Mouse (Mus musculus) adrenal gland, postnatal 4 days (tissue): ENCODE data around the gene Rabggta. TPM values are rescaled to one million over a fixed set of nuclear protein-coding genes. Genes with fewer than 3 reads are reported as not detected.

Source experiments
- DNase-seq, 2 experiments: peaks; one replicate each; pipeline ENCODE4 v3.0.0; 2021 to 2022; ENCODE audit warnings: low spot score in 2 of 2, mixed read lengths in 2 of 2
- total RNA-seq, 2 experiments: library from RNA; stranded (reverse); gene quantifications; 2 replicates each; pipeline ENCODE4 v1.2.3; 2021

The Rabggta gene
- total RNA-seq, 2 experiments from 2014 or later = 23.8 to 25.7 TPM

DNA sequence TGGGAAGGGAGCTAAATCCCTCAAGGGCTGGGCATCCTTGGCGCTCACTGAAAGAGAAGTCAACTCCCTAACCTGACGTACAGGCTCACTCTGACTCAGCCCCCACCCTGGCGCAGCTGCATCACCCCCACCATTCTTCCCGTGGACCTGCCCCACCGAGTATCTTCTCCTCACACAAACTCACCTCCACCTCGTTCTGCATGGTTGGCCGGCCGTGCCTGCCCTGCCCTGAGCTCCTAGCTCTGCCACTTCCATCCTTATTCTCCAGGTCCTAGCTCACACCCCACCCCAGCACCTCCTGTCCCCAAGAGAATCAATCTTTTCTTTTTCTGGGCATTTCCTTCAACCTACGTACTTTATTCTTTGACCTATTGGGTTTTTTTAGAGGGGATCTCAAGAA lies 20.9 kb downstream of the Rabggta start:
- DNase-seq = no peak

DNA sequence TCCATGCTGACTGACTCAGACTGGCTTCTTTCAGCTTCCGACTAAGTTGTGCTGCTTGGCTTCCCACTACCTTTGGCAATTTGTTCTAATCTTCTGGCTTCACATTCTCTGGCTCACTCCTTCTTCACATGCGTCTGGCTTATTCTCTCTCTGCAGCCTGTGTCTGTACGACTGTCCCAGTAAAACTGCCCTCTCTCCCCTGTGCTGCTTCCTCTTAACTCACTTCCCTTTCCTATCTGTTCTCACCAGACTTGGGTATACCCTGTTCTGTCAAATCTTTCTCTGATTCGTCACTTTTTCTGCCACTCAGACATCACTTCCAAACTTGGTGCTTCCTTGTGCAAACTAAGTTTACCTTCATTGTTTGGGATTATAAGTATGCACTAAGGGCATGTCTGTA lies 24.8 kb downstream of the Rabggta start:
- no peak for DNase-seq

DNA sequence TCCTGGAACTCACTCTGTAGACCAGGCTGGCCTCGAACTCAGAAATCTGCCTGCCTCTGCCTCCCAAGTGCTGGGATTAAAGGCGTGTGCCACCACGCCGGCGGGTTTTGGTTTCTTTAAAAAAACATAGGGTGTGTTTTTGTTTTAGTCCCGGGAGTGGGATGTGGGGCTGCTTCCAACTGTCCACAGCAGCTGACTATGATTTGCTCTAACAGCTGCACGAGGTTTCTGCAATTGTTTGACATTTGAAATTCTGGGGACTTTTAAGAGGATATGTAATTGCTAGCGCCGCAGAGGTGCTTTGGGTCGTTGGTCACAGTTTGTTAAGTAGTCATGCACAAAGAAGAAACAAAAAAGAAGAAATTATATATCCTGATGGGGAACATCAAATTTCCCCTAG lies 32.6 kb downstream of the Rabggta start:
- no peak for DNase-seq

DNA sequence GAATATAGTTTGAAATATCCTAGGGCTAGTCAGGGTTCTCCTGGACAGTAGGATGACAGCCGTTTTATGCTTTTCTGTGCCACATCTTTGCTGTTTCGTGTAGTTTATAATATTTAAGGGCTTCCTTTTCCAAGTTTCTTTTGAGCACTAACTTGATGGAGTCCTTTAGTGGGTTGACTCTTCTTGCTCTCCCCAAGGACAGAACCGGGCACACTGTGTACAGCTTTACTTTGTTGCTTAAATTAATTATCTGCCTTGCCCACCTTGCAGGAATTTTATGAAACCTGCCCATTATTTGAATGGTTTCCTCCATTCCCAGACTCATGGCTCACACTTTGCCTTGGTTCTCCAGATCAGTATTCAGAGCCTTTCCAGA lies 40.0 kb downstream of the Rabggta start:
- no peak for DNase-seq

DNA sequence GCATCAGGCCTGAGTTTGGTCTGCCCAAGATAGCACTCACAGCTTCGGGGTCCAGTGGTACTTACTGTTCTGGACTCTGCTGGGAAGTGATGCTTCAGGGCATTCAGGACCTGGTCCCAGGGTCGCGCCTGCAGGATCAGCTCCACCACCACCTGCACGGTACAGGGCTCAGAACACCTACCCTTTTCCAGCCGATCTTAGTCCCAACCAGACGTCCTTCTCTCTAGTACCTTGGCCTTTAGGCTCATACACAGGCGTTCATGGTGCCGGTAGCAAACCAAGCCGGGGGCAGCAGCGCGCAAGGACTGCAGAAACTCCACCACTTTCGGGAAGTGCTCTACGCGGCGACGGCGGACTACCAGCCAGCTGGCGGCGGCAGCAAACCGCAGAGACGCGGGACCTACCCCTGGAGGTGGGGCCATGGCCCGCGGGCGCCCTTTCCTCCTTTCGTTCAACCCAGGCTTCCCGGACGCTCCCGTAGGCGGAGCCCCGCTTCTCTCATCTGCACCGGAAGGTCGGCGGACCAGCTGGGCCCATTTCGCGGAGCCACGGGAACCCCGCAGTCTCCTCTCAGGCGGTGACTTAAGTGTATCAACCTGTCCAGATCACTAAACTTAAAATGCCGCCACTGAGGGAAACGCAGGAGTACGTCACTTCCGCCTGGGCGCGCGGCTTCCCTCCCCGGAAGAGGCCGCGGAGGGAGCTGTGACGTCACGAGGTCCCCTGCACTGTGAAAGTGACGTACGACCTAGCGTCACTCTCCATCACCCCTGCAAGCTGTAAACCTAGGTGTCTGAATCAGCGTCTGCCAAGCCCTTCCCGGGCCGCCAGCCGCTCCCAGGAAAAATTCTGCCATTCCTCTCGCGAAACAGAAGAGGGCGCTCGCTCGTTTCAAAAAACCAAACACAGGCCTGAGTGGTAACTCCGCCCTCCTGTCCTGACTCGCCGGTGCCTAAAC lies 40.6 kb downstream of the Rabggta start, which contains the start of gene Tinf2:
TSS of gene Tinf2 (minus strand) at position 661 of the 958 bp plus-strand sequence.
- peak; percentile 74 to 80 for DNase-seq

DNA sequence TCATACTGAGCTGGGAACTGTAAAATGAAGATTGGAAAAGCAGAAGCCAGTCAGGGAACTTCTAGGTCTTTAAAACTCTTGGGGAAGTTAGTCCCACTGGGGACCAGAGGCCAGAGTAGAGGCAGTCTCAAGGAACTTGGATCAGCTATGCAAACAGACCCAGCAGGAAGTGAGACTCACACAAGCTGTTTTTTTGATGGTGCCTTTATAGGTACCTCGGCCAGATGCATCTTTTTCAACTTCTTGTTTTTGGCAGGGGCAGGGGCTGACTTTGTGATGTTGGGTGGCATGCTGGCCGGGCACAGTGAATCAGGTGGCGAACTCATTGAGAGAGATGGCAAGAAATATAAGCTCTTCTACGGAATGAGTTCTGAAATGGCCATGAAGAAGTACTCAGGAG lies 44.4 kb downstream of the Rabggta start:
- no peak for DNase-seq

DNA sequence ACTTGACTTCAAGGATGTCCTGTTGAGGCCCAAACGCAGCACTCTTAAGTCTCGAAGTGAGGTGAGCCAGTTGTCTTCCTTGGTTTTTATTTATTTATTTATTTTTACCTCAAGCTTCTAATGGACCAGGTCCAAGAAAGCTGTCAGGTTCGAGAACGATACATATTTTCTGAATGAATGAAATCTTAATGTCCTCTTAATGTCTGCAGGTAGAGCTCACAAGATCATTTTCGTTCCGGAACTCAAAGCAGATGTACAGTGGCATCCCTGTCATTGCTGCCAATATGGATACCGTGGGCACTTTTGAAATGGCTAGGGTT lies 49.4 kb downstream of the Rabggta start:
- DNase-seq = no peak

DNA sequence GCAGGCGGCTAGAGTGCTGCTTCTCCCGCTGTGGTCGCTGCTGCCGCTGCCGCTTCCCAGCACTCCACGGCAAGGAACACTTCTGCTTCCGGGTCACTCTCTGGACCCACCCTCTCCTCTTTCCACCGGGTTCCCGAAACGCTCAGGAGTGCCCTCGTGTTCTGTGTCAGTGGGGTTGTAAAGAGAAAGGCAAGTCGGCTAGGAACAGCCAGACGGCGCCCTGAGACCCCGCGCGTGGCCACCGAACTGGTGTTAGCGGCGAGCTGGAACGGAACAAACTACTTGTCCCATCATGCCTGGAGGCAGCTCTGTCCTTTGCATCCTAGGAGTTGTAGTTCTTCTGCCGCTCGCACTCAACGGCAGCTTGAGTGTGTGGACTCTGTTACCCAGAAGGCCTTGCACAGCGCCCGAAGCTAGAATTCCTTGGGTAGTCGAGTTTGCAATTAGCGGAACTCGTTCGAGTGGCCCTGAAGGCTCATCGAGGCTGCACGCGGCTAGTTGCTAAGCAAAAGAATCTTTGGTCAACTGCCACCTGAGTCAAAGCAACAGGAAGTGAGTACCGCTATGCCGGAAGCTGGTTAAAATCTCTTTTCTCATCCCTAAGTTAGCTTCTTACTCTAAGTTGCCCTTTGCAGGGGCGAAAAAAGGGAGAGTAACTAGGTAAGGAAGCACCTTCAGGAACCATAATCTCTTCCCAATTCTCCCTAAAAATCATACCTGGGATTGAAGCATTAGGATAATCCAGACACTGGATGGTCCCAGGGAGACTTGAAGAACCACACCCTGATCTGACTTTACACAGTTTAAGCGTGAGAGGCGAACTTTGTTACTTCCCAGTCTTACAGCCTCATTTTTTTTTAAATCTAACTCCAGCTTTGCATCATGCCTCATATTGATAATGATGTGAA lies 50.0 kb downstream of the Rabggta start, which contains the start of the genes Gmpr2 and Nedd8:
TSS of gene Gmpr2 (plus strand) at position 109 of the 908 bp plus-strand sequence.
TSS of gene Nedd8 (minus strand) at position 292 of the 908 bp plus-strand sequence.
- peak; percentile 46 to 80 for DNase-seq

DNA sequence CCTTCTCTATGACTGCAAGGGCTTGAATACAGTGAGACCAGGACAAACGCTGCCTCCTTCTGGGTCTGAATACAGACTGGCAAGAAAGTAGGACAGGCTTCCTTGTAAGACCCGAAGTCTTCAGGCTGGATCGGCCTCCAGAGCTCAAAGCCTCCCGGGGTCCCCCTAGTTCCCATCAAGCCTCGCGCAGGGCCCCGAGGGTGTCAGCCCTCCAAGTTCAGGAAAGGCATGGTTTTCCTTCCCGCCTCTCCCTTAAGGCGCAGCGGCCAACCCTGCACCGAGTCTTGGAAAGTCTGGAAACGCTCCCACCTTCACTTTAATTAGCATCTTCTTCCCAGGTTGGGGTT lies 50.6 kb downstream of the Rabggta start:
- DNase-seq = no peak

Other genes starting within 250 kb of the Rabggta start
- 10 to 100 TPM; 82.9 to 85.8 TPM for gene Dhrs4, start 243.5 kb downstream of the Rabggta start, total RNA-seq
- 10 to 100 TPM; 19.6 to 25.4 TPM for gene Carmil3, start 231.6 kb downstream of the Rabggta start, total RNA-seq
- 1 to 10 TPM in 1 of 2 experiments, under 1 TPM in 1; 0.53 to 1.1 TPM for gene Cpne6, start 211.8 kb downstream of the Rabggta start, total RNA-seq
- gene Nrl, start 197.3 kb downstream of the Rabggta start, total RNA-seq = not detected
- 10 to 100 TPM; 63.4 to 64.0 TPM for gene Pck2, start 182.0 kb downstream of the Rabggta start, total RNA-seq
- 10 to 100 TPM; 84.6 to 91.6 TPM for gene Dcaf11, start 162.3 kb downstream of the Rabggta start, total RNA-seq
- 1 to 10 TPM; 1.0 to 1.2 TPM for gene A730061H03Rik, start 161.9 kb downstream of the Rabggta start, total RNA-seq
- gene Fitm1, start 146.6 kb downstream of the Rabggta start, total RNA-seq = 1 to 10 TPM; 6.5 to 10.0 TPM
- 100 to 1,000 TPM; 302 to 310 TPM for gene Psme1, start 144.1 kb downstream of the Rabggta start, total RNA-seq
- 10 to 100 TPM; 40.9 to 47.0 TPM for gene Emc9, start 137.0 kb downstream of the Rabggta start, total RNA-seq
- gene Psme2, start 131.2 kb downstream of the Rabggta start, total RNA-seq = 100 to 1,000 TPM; 336 to 355 TPM
- 10 to 100 TPM; 35.0 to 40.3 TPM for gene Rnf31, start 130.6 kb downstream of the Rabggta start, total RNA-seq
- 10 to 100 TPM; 19.1 to 19.9 TPM for gene Irf9, start 118.7 kb downstream of the Rabggta start, total RNA-seq
- gene Rec8, start 104.2 kb downstream of the Rabggta start, total RNA-seq = 1 to 10 TPM; 8.0 to 8.6 TPM
- 100 to 1,000 TPM in 1 of 2 experiments, 10 to 100 TPM in 1; 96.8 to 108 TPM for gene Ipo4, start 86.3 kb downstream of the Rabggta start, total RNA-seq
- gene Gm49378, start 84.4 kb downstream of the Rabggta start, total RNA-seq = 1 to 10 TPM; 3.8 to 4.5 TPM
- 100 to 1,000 TPM in 1 of 2 experiments, 10 to 100 TPM in 1; 98.6 to 102 TPM for gene Tm9sf1, start 78.5 kb downstream of the Rabggta start, total RNA-seq
- gene Tssk4, start 72.1 kb downstream of the Rabggta start, total RNA-seq = 1 to 10 TPM; 1.7 to 2.8 TPM
- 10 to 100 TPM; 57.4 to 63.3 TPM for gene Mdp1, start 61.8 kb downstream of the Rabggta start, total RNA-seq
- gene Gmpr2, start 50.3 kb downstream of the Rabggta start, total RNA-seq = 10 to 100 TPM; 29.2 to 29.7 TPM
- 100 to 1,000 TPM; 316 to 337 TPM for gene Nedd8, start 50.1 kb downstream of the Rabggta start, total RNA-seq
- gene Tinf2, start 40.4 kb downstream of the Rabggta start, total RNA-seq = 10 to 100 TPM; 33.0 to 33.2 TPM
- 1 to 10 TPM; 1.4 to 1.8 TPM for gene Tgm1, start 8.3 kb downstream of the Rabggta start, total RNA-seq
- gene Dhrs1, start 23.4 kb upstream of the Rabggta start, total RNA-seq = 10 to 100 TPM; 74.1 to 77.7 TPM
- gene Nop9, start 23.4 kb upstream of the Rabggta start, total RNA-seq = 10 to 100 TPM; 24.5 to 27.1 TPM
- 10 to 100 TPM in 1 of 2 experiments, 1 to 10 TPM in 1; 4.6 to 12.0 TPM for gene Cideb, start 36.2 kb upstream of the Rabggta start, total RNA-seq
- under 1 TPM; 0.17 to 0.34 TPM for gene Ltb4r2, start 39.2 kb upstream of the Rabggta start, total RNA-seq
- gene Ltb4r1, start 43.7 kb upstream of the Rabggta start, total RNA-seq = 1 to 10 TPM; 1.3 to 2.9 TPM
- gene Adcy4, start 61.8 kb upstream of the Rabggta start, total RNA-seq = 10 to 100 TPM; 10.4 to 10.9 TPM
- gene Ripk3, start 66.6 kb upstream of the Rabggta start, total RNA-seq = 10 to 100 TPM in 1 of 2 experiments, 1 to 10 TPM in 1; 8.4 to 12.2 TPM
- gene Nfatc4, start 100.9 kb upstream of the Rabggta start, total RNA-seq = 10 to 100 TPM; 47.0 to 49.4 TPM
- gene Nynrin, start 131.7 kb upstream of the Rabggta start, total RNA-seq = 10 to 100 TPM; 46.0 to 52.0 TPM
- under 1 TPM; 0.39 to 0.76 TPM for gene Cbln3, start 162.1 kb upstream of the Rabggta start, total RNA-seq
- gene Khnyn, start 162.7 kb upstream of the Rabggta start, total RNA-seq = 10 to 100 TPM; 29.7 to 29.9 TPM
- 10 to 100 TPM; 65.3 to 71.9 TPM for gene Sdr39u1, start 178.0 kb upstream of the Rabggta start, total RNA-seq
- 10 to 100 TPM; 10.4 to 19.2 TPM for gene Cma1, start 222.4 kb upstream of the Rabggta start, total RNA-seq
- gene Cma2, start 228.7 kb upstream of the Rabggta start, total RNA-seq = under 1 TPM; 0.62 to 0.76 TPM